Mouse (Mus musculus) CH12.LX (cell line): ENCODE measurements around the gene Lcat. TPM values are rescaled to one million over a fixed set of nuclear protein-coding genes. Genes with fewer than 3 reads are reported as not detected.

Source experiments
- DNase-seq: peaks from one replicate; pipeline ENCODE4 v3.0.0-alpha.2; 2013; ENCODE audit errors: extremely low read depth
- H3K27ac ChIP-seq: 2 replicates; pipeline ENCODE4 v1.5.1; 2012; ENCODE audit warnings: low read depth, mild to moderate bottlenecking, control low read depth, moderate library complexity; ENCODE audit not compliant: insufficient read depth
- H3K27me3 ChIP-seq: replicated peaks from 2 replicates; pipeline ENCODE3; 2012; ENCODE audit warnings: inconsistent platforms
- H3K36me3 ChIP-seq, 2 experiments: replicated peaks in 1 of 2; 2 replicates each; pipeline versions ENCODE3 to v1.6.1; 2012; ENCODE audit warnings: inconsistent platforms in 1 of 2, low read length in 1 of 2, mild to moderate bottlenecking in 1 of 2, mixed read lengths in 1 of 2, moderate library complexity in 1 of 2; ENCODE audit not compliant: control insufficient read depth in 1 of 2, insufficient read depth in 1 of 2
- H3K4me1 ChIP-seq, 2 experiments: 2 replicates each; pipeline ENCODE4 v1.6.1; 2012; ENCODE audit warnings: inconsistent platforms in 1 of 2, moderate library complexity in 1 of 2; ENCODE audit not compliant: insufficient read depth in 2 of 2, control insufficient read depth in 1 of 2
- H3K4me2 ChIP-seq: 2 replicates; pipeline ENCODE4 v1.6.1; 2012; ENCODE audit warnings: low read depth, mild to moderate bottlenecking, control low read depth; ENCODE audit not compliant: poor library complexity, insufficient read depth, severe bottlenecking
- H3K4me3 ChIP-seq, 3 experiments: fragments of 150-350 bp in 1 of 3; sonication (generic) in 1 of 3; replicated peaks in 1 of 3; 2 replicates each; pipeline versions ENCODE3 to v1.5.1; 2011 to 2012; ENCODE audit warnings: low read depth in 2 of 3, low read length in 2 of 3, mild to moderate bottlenecking in 2 of 3, moderate library complexity in 2 of 3, control low read depth in 1 of 3, improper control_type of control experiment in 1 of 3, inconsistent platforms in 1 of 3, mixed read lengths in 1 of 3; ENCODE audit not compliant: poor library complexity in 1 of 3
- H3K79me2 ChIP-seq: replicated peaks from 2 replicates; pipeline ENCODE4 v1.6.1; 2012; ENCODE audit warnings: mild to moderate bottlenecking, moderate library complexity; ENCODE audit not compliant: control insufficient read depth, poor library complexity, insufficient read depth, severe bottlenecking; ENCODE audit errors: extremely low read depth
- H3K9ac ChIP-seq: 2 replicates; pipeline ENCODE4 v1.6.1; 2012; ENCODE audit warnings: low read depth, mild to moderate bottlenecking, control low read depth, moderate library complexity; ENCODE audit not compliant: insufficient read depth
- H3K9me3 ChIP-seq: replicated peaks from 2 replicates; pipeline ENCODE3; 2012; ENCODE audit warnings: low read length, inconsistent platforms, mixed read lengths
- ELF1 ChIP-seq: IDR thresholded peaks from 2 replicates; pipeline ENCODE4 v1.6.1; 2014; ENCODE audit warnings: low read depth, mild to moderate bottlenecking, inconsistent platforms, low read length, improper control_type of control experiment
- ETS1 ChIP-seq: conservative IDR thresholded peaks from 2 replicates; pipeline ENCODE4 v1.6.1; 2012; ENCODE audit warnings: low read depth, mild to moderate bottlenecking, inconsistent platforms, low read length, improper control_type of control experiment, moderate library complexity
- GABPA ChIP-seq: IDR thresholded peaks from 2 replicates; pipeline ENCODE4 v1.6.1; 2012; ENCODE audit warnings: low read depth, low read length, improper control_type of control experiment, inconsistent platforms; ENCODE audit not compliant: insufficient replicate concordance
- HCFC1 ChIP-seq: IDR thresholded peaks from 2 replicates; pipeline ENCODE4 v1.6.1; 2012; ENCODE audit warnings: low read depth, mild to moderate bottlenecking, inconsistent platforms, low read length, improper control_type of control experiment
- IRF4 ChIP-seq: IDR thresholded peaks from 2 replicates; pipeline ENCODE4 v1.6.1; 2014; ENCODE audit warnings: low read depth, mild to moderate bottlenecking, inconsistent platforms, low read length, improper control_type of control experiment
- JUN ChIP-seq: IDR thresholded peaks from 2 replicates; pipeline ENCODE4 v1.6.1; 2011; ENCODE audit warnings: low read depth, mild to moderate bottlenecking, low read length, improper control_type of control experiment, moderate library complexity; ENCODE audit not compliant: insufficient read depth
- KAT2A ChIP-seq: IDR thresholded peaks from 2 replicates; pipeline ENCODE4 v1.6.1; 2012; ENCODE audit warnings: low read length, improper control_type of control experiment, inconsistent platforms; ENCODE audit not compliant: insufficient replicate concordance
- MAX ChIP-seq: IDR thresholded peaks from 2 replicates; pipeline ENCODE4 v1.6.1; 2011; ENCODE audit warnings: low read length, improper control_type of control experiment
- MAZ ChIP-seq: IDR thresholded peaks from 2 replicates; pipeline ENCODE4 v1.6.1; 2012; ENCODE audit warnings: low read depth, mild to moderate bottlenecking, inconsistent platforms, low read length, improper control_type of control experiment, moderate library complexity
- MEF2A ChIP-seq: IDR thresholded peaks from 2 replicates; pipeline ENCODE4 v1.6.1; 2014; ENCODE audit warnings: low read depth, mild to moderate bottlenecking, inconsistent platforms, low read length, improper control_type of control experiment, borderline replicate concordance
- MXI1 ChIP-seq: IDR thresholded peaks from 2 replicates; pipeline ENCODE4 v1.6.1; 2011; ENCODE audit warnings: mild to moderate bottlenecking, low read depth, low read length, improper control_type of control experiment
- MYC ChIP-seq: IDR thresholded peaks from 2 replicates; pipeline ENCODE4 v1.6.1; 2011; ENCODE audit warnings: low read depth, mild to moderate bottlenecking, improper control_type of control experiment, low read length
- NELFE ChIP-seq: IDR thresholded peaks from 2 replicates; pipeline ENCODE4 v1.6.1; 2011; ENCODE audit warnings: low read depth, low read length, improper control_type of control experiment
- NRF1 ChIP-seq: IDR thresholded peaks from 2 replicates; pipeline ENCODE4 v1.6.1; 2014; ENCODE audit warnings: low read depth, mild to moderate bottlenecking, inconsistent platforms, low read length, improper control_type of control experiment, moderate library complexity
- POLR2A ChIP-seq: IDR thresholded peaks from 2 replicates; pipeline ENCODE4 v1.6.1; 2011; ENCODE audit warnings: low read depth, mild to moderate bottlenecking, improper control_type of control experiment, low read length
- RAD21 ChIP-seq: IDR thresholded peaks from 2 replicates; pipeline ENCODE4 v1.6.1; 2011; ENCODE audit warnings: low read depth, mild to moderate bottlenecking, low read length, improper control_type of control experiment, moderate library complexity
- SIN3A ChIP-seq: IDR thresholded peaks from 2 replicates; pipeline ENCODE4 v1.6.1; 2012; ENCODE audit warnings: low read length, improper control_type of control experiment, inconsistent platforms
- TBP ChIP-seq: conservative IDR thresholded peaks from 2 replicates; pipeline ENCODE4 v1.6.1; 2011; ENCODE audit warnings: low read depth, low read length, improper control_type of control experiment
- TCF12 ChIP-seq: IDR thresholded peaks from 2 replicates; pipeline ENCODE4 v1.6.1; 2014; ENCODE audit warnings: low read depth, mild to moderate bottlenecking, inconsistent platforms, low read length, improper control_type of control experiment
- USF1 ChIP-seq: IDR thresholded peaks from 2 replicates; pipeline ENCODE4 v1.6.1; 2014; ENCODE audit warnings: low read depth, mild to moderate bottlenecking, inconsistent platforms, low read length, improper control_type of control experiment
- USF2 ChIP-seq: conservative IDR thresholded peaks from 2 replicates; pipeline ENCODE4 v1.6.1; 2011; ENCODE audit warnings: low read depth, low read length, improper control_type of control experiment
- ZC3H11A ChIP-seq: IDR thresholded peaks from 2 replicates; pipeline ENCODE4 v1.6.1; 2012; ENCODE audit warnings: low read depth, mild to moderate bottlenecking, inconsistent platforms, low read length, improper control_type of control experiment
- dilution Hi-C: fragments of 300-500 bp; cut with MboI; formaldehyde crosslinking; loops from 2 replicates; pipeline ENCODE4 v1.14.3; 2020; ENCODE audit warnings: low sequenced_read_pairs; ENCODE audit not compliant: extremely low pct_unique_long_range_greater_than_20kb, extremely low pct_ligation_motif_present
- in situ Hi-C: fragments of 300-500 bp; cut with MboI; formaldehyde crosslinking; loops from 3 replicates; pipeline ENCODE4 v1.14.3; 2019; ENCODE audit warnings: low sequenced_read_pairs, low pct_ligation_motif_present, low pct_unique_long_range_greater_than_20kb, mixed read lengths
- polyA plus RNA-seq: library from polyadenylated mRNA; unstranded; fragments of >175 nt; gene quantifications from 2 replicates; pipeline ENCODE4 v1.2.1, GENCODE M21; 2012; ENCODE audit warnings: low read depth; ENCODE audit not compliant: insufficient read length
- total RNA-seq, 2 experiments: library from RNA; depleted of rRNA; stranded (reverse); fragments of 300-350 nt in 1 of 2; fragments of >200 nt in 1 of 2; gene quantifications; 2 replicates each; pipeline ENCODE4 v1.2.3; 2012 to 2014

Gene Lcat
- total and polyA plus RNA-seq, 3 experiments = 0.17 to 0.34 TPM; not detected in 1

DNA sequence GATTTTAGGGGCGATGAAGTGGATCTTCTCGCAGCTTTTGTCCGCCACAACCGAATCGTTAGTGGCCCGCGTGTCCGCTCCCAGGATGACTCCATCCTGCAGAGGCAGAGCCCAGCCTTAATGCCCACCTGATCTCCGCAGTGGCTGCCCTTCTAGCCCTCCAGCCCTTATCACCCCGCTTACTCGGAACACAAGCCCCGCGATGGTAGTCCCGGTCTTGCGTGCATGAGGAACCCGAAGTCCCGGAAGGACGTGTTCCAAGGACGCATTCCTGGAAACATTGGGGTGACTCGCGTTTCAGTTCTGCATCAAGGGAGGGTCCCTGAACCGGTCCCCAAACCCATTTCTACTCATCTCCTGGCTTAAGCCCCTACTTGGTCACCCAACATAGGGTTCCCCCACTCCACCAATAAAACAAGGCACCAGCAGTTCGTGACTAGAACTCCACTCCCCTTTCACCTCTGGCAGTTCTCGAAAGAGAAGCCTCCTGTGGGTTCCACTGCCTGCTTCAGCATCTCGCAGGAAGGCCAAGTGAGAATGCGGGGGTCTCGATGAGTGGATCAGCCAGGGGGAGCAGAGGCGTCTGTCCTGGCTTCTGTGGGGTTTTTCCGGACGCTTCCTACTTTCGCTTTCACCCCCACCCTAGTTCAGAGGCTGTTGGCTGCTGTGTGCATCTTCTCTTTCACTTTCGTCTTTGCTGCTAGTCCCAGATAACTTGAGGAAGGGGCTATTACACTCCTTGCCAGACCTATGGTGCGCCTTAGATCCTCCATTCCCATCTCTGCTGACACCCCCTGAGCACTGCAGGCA, 5.5 kb downstream of the Lcat start (continued):
- TF ChIP-seq MAX = 0 out of 2 replicates have a peak, but pooled peaks have one; percentile 49

GRCm38 (mm10) chr8:105936866-105937475, 6.2 kb downstream of the Lcat start:
- TF ChIP-seq HCFC1 (peak; percentile 77), MYC (peak; percentile 98), ELF1 (peak; percentile 95), MAZ (peak; percentile 77; the same call in 1 of the 2 replicates), SIN3A (peak; percentile 37; the same call in 1 of the 2 replicates), MXI1 (peak; percentile 98), ZC3H11A (no peak), JUN (no peak), TCF12 (peak; percentile 69; the same call in 1 of the 2 replicates), IRF4 (no peak), MAX (peak; percentile 96), NRF1 (peak; percentile 15), USF2 (peak; percentile 69), POLR2A (peak; percentile 66), NELFE (no peak; the same call in 1 of the 2 replicates), GABPA (no peak), TBP (peak; percentile 76), KAT2A (peak; percentile 25; the same call in 1 of the 2 replicates), ETS1 (0 out of 2 replicates have a peak, but pooled peaks have one; percentile 11), USF1 (peak; percentile 77), MEF2A (peak; percentile 30; the same call in 1 of the 2 replicates), RAD21 (no peak; the same call in 1 of the 2 replicates)
- TF ChIP-seq, all 38 proteins: peak for 16
- in situ Hi-C loops = loop anchor here (5.0 kb wide), 1 partner anchor 45 kb away; the partner anchor contains the start of gene Nrn1l
- H3K79me2 ChIP-seq = no peaks in the 10 kb centered on the region
- dilution Hi-C loops = no loop called here
- H3K27ac ChIP-seq = peak overlapping the region; percentile 67
- peak; percentile 97 for DNase-seq
- H3K4me2 ChIP-seq = peak overlapping the region; percentile 70
- no peaks in the 10 kb centered on the region for H3K27me3 ChIP-seq
- peaks cover 14 to 56% of the 10 kb centered on the region in 2 experiments for H3K36me3 ChIP-seq
- H3K9ac ChIP-seq = peak overlapping the region; percentile 66
- peak overlapping the region; percentile 85 to 96 (median 92) for H3K4me3 ChIP-seq
- H3K9me3 ChIP-seq = no peaks in the 10 kb centered on the region
- peaks cover 3 to 29% of the 10 kb centered on the region in 2 experiments; a peak in 3 of 4 replicates for H3K4me1 ChIP-seq
